Mouse (Mus musculus) heart, postnatal 36 days (tissue): ENCODE data around the gene Rad18. TPM values are rescaled to one million over a fixed set of nuclear protein-coding genes. Genes with fewer than 3 reads are reported as not detected.
"Not testable (repeated sequence)": the region's sequence is repeated elsewhere in the genome, so short reads cannot be mapped to it uniquely, and the experiment has no call there.

Experiments used
- DNase-seq, 2 experiments: peaks; one replicate each; pipeline ENCODE4 v3.0.0; 2021 to 2022
- intact Hi-C: fragments of 180-260 bp; cut with DNase I; formaldehyde crosslinking; loops from one replicate; pipeline ENCODE4 v1.15.1; 2025
- total RNA-seq, 2 experiments: library from RNA; stranded (reverse); gene quantifications; 2 replicates each; pipeline ENCODE4 v1.2.3; 2021

Gene Rad18
- 1 to 10 TPM; 1.5 to 2.1 TPM for total RNA-seq

GRCm38 (mm10) chr6:112696056-112696950, at the start of gene Rad18:
TSS of gene Rad18 (minus strand) at chr6:112696686.
- DNase-seq: peak; percentile 79 to 84
- intact Hi-C loops: loop anchor here (5.0 to 10.0 kb wide), 3 partner anchors 204 to 538 kb away; partner anchors contain the start of gene Mtmr14

GRCm38 (mm10) chr6:112742297-112742696, 45.8 kb upstream of the Rad18 start:
- DNase-seq: no peak
- intact Hi-C loops: no loop called here

DNA sequence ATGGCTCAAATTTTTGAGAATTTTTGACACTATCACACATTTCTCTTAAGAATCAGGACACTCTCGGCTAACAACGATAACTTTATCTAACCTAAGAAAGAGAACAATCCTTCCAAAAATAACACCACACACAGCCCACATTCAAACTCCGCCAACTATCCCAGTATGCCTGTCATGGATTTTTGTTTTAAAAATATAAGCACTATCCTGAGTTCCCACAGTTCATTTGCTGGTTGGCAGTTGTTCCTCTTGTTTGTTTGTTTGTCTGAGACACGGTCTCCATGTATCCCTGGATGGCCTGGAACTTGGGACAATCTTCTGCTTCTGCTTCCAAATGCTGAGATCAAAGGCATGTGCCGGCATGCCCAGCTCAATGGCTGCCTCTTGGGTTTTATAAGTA, 45.3 kb upstream of the Rad18 start:
- no peak for DNase-seq
- intact Hi-C loops: no loop called here

DNA sequence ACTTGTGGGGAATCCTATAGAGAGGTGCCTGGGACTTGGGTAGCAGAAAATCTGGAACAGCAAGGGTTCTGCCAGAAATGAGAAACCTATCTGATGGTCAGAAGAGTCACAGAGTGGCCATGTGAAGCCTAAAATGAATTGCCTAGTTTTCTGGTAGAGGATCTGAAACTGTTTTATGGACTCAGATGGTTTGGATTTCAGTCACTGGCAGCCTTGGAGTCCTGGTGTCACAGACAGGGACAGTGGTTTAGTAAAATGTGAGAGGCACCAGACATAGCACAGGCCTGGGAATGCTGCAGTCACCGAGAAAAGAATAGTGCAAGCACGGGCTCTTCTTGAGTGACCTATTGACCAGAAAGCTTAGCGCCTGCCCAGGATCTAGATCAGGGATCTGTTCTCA, 43.1 kb upstream of the Rad18 start:
- DNase-seq: no peak
- intact Hi-C loops: no loop called here

DNA sequence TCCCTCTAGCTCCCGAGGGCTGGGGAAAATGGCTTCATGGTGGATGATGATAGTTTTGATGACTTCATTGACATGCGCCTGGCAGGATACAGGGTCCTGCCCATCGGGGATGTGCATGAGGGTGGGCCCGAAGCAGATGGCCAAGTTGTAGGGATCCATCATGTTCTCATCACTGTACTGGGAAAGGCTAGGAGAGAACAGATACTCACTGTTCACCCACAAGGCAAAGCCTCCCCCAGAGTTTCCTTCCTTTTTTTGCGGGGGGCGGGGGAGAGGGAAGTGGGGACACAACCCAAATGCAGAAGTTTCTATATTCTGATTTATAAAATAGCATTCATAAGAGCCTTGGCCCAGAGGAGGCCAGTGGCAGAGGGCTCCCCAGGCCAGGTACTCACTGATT, 42.4 kb upstream of the Rad18 start:
- intact Hi-C loops: no loop called here
- no peak for DNase-seq

DNA sequence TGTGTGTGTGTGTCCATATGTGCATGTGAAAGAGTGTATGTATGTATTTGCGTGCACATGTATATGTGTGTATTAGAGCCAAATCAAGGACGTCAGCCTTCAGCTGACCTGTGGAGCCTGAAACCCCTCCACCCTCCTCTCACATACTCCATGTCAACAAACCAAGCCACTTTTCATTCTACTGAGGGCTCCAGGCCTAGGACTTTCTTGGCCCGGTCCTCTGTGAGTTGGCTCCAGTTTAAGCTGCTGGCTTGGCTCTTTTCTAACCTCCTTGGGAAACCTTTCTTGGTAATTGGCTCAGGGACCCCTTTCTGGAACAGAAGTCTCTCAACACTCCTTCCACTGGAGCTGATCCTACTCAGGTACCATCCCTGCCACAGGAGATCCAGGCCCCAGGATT, 40.0 kb upstream of the Rad18 start:
- intact Hi-C loops: no loop called here
- DNase-seq: no peak

GRCm38 (mm10) chr6:112735054-112735453, 38.6 kb upstream of the Rad18 start:
- intact Hi-C loops: no loop called here
- DNase-seq: no peak

DNA sequence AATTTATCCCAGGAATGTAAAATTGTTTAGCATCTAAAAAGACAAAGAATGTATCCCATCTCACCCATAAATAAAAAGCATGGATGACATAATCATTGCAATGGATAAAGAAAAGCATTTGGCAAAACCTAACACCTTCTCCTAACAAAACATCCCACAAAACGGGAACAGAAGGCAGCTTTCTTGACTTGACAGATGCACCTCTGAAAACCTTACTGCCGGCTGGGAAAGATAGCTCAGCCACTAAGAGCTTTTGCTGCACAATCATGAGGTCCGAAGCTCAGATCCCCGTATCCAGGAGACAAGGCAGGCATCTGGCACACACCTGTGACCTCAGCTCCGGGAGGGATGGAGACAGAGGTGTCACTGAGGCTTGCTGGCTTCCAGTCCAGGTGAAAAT, 37.5 kb upstream of the Rad18 start:
- intact Hi-C loops: no loop called here
- no peak for DNase-seq

DNA sequence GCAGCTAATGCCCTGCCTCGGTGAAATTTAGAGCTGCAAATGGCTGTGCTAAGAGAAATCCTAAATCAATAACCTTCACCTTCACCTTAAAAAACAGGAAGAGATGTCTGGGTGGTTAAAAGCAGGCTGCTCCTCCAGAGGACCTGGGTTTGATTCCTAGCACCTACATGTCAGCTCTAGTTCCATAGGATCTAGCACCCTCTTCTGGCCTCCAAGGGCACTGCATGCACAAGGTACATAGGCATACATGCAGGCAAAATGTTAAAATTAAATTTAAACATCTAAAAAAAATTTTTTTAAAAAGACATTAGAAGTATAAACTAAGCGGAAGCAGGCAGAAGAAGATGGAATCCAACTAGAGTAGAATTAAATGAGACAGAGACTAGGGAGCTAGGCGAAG, 35.9 kb upstream of the Rad18 start:
- DNase-seq: no peak

GRCm38 (mm10) chr6:112731386-112731785, 34.9 kb upstream of the Rad18 start:
- intact Hi-C loops: no loop called here
- DNase-seq: no peak

More for the DNA sequence above, 35.9 kb upstream of the Rad18 start:
- intact Hi-C loops: no loop called here

- intact Hi-C loops: no loop called here
- DNase-seq: peak; percentile 30 to 42
Measured at GRCm38 (mm10) chr6:112728760-112729422, 32.4 kb upstream of the Rad18 start.

GRCm38 (mm10) chr6:112725468-112725867, 29.0 kb upstream of the Rad18 start:
- DNase-seq: no peak
- intact Hi-C loops: no loop called here

GRCm38 (mm10) chr6:112720409-112721080, 24.1 kb upstream of the Rad18 start:
- DNase-seq: no peak
- intact Hi-C loops: no loop called here

GRCm38 (mm10) chr6:112719983-112720382, 23.5 kb upstream of the Rad18 start:
- no peak for DNase-seq
- intact Hi-C loops: no loop called here

GRCm38 (mm10) chr6:112717168-112717567, 20.7 kb upstream of the Rad18 start:
- no peak for DNase-seq
- intact Hi-C loops: no loop called here

DNA sequence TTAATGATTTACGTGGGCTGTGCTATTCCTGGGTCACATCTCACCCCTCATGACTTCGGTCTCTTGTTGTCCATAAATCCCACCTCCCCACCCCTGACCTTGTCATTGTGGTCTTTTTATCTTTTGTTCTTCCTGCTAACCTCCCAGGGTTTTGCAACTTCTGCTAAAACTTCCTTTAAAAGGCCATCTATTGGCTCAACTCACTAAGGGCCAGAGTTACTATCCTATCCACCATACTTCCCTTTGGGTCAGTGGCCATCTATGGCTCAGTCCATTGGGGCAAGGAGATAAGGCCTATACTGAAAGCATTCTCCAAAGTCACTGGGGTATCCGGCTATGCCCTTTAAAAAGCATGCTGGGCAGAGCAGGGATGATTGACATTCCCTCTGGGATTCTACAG, 17.5 kb upstream of the Rad18 start:
- intact Hi-C loops: no loop called here
- no peak for DNase-seq

DNA sequence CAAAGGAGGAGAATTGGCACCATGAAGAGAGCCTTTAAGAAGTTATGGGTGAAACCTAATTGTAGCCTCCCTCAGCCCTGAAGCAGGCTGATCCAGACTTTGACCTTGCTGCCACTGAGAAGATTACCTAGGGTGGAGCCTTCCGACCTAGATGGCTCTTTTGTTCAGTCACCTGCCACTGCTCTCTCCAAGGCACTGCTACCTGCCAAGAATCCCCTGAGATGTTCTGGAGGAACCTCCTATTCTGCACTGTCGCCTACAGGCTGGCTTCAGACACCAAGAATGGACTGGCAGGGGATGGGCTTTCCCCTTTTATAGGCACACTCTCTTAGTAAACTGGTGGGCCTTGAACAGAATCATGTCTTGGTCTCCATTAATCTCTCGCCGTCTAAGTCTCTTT, 5.8 kb upstream of the Rad18 start:
- intact Hi-C loops, DNase-seq: not testable (repeated sequence)

- DNase-seq: peak; percentile 62 to 72
- intact Hi-C loops: loop anchor here (1.0 kb wide), 2 partner anchors 81 to 301 kb away; no protein-coding TSS in a partner anchor
Measured at GRCm38 (mm10) chr6:112700392-112700791, 3.9 kb upstream of the Rad18 start.

- intact Hi-C loops: loop anchor here (5.0 to 10.0 kb wide), 3 partner anchors 207 to 536 kb away; partner anchors contain the start of gene Mtmr14
- no peak for DNase-seq
Measured at GRCm38 (mm10) chr6:112699115-112699514, 2.6 kb upstream of the Rad18 start.

DNA sequence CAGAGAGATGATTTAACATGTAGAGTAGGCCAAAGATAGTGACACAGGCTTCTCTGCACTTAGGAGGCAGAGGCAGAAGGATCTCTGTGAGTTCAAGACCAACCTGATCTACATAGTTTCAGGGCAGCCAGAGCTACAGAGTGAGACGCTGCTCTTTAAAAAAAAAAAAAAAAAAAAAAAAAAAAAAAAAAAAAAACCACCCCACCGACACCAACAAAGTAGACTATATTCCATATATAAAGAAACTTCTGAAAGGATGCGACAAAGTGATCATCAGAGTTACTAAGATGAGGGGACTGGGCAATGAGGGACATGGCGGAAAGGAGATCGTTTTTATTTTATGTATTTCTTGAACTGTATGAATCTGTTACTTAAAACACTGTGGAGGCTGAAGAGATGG, 2.0 kb downstream of the Rad18 start:
- intact Hi-C loops: loop anchor here (10.0 kb wide), 2 partner anchors 420 to 540 kb away; partner anchors contain the start of gene Mtmr14
- DNase-seq: no peak

- intact Hi-C loops: loop anchor here (10.0 kb wide), 2 partner anchors 423 to 543 kb away; partner anchors contain the start of gene Mtmr14
- DNase-seq: no peak
Measured at GRCm38 (mm10) chr6:112691523-112691922, 5.0 kb downstream of the Rad18 start.
